Mouse (Mus musculus): ENCODE results near the gene Ccdc80.

DNA sequence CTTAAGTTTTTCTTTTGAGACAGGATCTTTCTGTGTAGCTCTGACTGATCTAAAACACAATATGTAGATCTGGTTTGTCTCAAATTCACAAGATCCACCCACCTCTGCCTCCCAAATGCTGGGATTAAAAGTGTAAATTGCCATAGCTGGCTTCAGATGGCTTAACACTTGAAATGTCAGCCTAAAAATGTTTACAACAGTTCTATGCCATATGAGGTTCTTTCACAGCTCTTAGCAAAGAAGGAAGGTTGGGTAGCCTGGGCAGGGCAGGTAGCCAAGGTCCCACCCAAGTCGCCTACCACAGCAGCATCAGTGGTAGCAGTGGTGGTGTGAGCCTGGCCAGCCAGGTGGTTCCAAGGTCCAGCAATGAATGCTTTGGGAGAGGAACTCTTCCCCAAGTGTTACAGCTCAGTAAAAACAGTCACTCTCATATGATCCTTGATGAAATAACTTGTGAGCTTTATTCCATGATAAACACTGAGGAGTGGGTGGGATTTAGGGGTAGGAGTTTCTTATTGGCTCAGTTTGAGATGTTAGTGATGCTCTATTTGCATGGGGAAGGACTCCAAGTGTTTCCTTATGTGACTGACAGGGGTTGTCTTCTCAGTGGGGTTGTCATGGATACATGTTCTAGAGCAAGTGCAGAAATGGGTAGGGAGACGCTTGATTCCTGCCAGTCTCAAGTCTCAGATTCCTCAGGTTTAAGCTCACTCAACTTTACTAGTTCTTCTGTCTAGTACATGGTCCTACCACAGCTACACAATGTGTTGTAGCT is 34.9 kb downstream of the Ccdc80 start:
- TF ChIP-seq E2F4 (IDR thresholded peaks at IDR 0.05; ENCODE audit: insufficient read depth), result no peak
- TF ChIP-seq POLR2A (IDR thresholded peaks at IDR 0.05; ENCODE audit: insufficient read length, low read depth), result no peak
- TF ChIP-seq POLR2AphosphoS2 (IDR thresholded peaks at IDR 0.05; ENCODE audit: insufficient read length, low read depth), result no peak
- no peak for TF ChIP-seq MYOG (IDR thresholded peaks at IDR 0.05; ENCODE audit: control insufficient read depth in 1 of 3, insufficient read depth in 1 of 3, insufficient read length in 2 of 3, low read depth in 2 of 3)
- TF ChIP-seq MYOD1 (IDR thresholded peaks at IDR 0.05; ENCODE audit: control insufficient read depth in 1 of 3, insufficient read length in 2 of 3, low read depth in 2 of 3), result no peak
- TF ChIP-seq REST (IDR thresholded peaks at IDR 0.05; ENCODE audit: insufficient read depth, insufficient read length), result no peak
- TF ChIP-seq MAX (IDR thresholded peaks at IDR 0.05; ENCODE audit: low read depth), result no peak
- TF ChIP-seq USF1 (IDR thresholded peaks at IDR 0.05; ENCODE audit: low read depth), result no peak
- TF ChIP-seq CEBPB (IDR thresholded peaks at IDR 0.05; ENCODE audit: insufficient read depth, poor library complexity, severe bottlenecking), result no peak
- TF ChIP-seq TCF12 (IDR thresholded peaks at IDR 0.05; ENCODE audit: insufficient read depth, poor library complexity, severe bottlenecking), result no peak

Data from myocyte (in vitro differentiated cells).